Mouse (Mus musculus): Measurements from ENCODE around the gene Slc8a1. TPM values are rescaled to one million over a fixed set of nuclear protein-coding genes. Genes with fewer than 3 reads are reported as not detected.

Slc8a1 gene
- polyA plus RNA-seq, 1 experiment from 2014 or later: 0.89 TPM

- H3K36me3 ChIP-seq: no peaks in the 10 kb centered on the region
- no peak overlapping the region for H3K4me3 ChIP-seq
- no peak overlapping the region for H3K4me2 ChIP-seq
- no peaks in the 10 kb centered on the region for H3K9me3 ChIP-seq (replicated peaks)
- H3K27me3 ChIP-seq (replicated peaks): no peaks in the 10 kb centered on the region
- no peak for ATAC-seq
- H3K27ac ChIP-seq: no peak overlapping the region
- 77% methylated on average over 11 of the region's 11 CpGs for WGBS (ENCODE audit: insufficient replicate concordance)
- H3K4me1 ChIP-seq: no peaks in the 10 kb centered on the region
- H3K9ac ChIP-seq: no peak overlapping the region
Observed at GRCm38 (mm10) chr17:81481843-81482490, 256.2 kb downstream of the Slc8a1 start.

GRCm38 (mm10) chr17:81480351-81481161 is 257.6 kb downstream of the Slc8a1 start:
- Histone ChIP-seq H3K4me3 (no peak overlapping the region), H3K27ac (no peak overlapping the region), H3K9ac (no peak overlapping the region), H3K4me1 (no peaks in the 10 kb centered on the region), H3K27me3 (replicated peaks) (no peaks in the 10 kb centered on the region), H3K36me3 (no peaks in the 10 kb centered on the region), H3K9me3 (replicated peaks) (no peaks in the 10 kb centered on the region), H3K4me2 (no peak overlapping the region)
- WGBS (ENCODE audit: insufficient replicate concordance): 72% methylated on average over 21 of the region's 21 CpGs
- no peak for ATAC-seq

GRCm38 (mm10) chr17:81479807-81480206 is 258.4 kb downstream of the Slc8a1 start:
- Histone ChIP-seq H3K9me3 (replicated peaks) (no peaks in the 10 kb centered on the region), H3K27me3 (replicated peaks) (no peaks in the 10 kb centered on the region), H3K36me3 (no peaks in the 10 kb centered on the region), H3K4me3 (no peak overlapping the region), H3K4me2 (no peak overlapping the region), H3K27ac (no peak overlapping the region), H3K4me1 (no peaks in the 10 kb centered on the region), H3K9ac (no peak overlapping the region)
- no peak for ATAC-seq
- 50% methylated on average over 4 of the region's 4 CpGs for WGBS (ENCODE audit: insufficient replicate concordance)

- no peak for ATAC-seq
- H3K9me3 ChIP-seq (replicated peaks): no peaks in the 10 kb centered on the region
- WGBS (ENCODE audit: insufficient replicate concordance): 49% methylated on average over 1 of the region's 1 CpGs
Observed at GRCm38 (mm10) chr17:81477420-81477819, 260.8 kb downstream of the Slc8a1 start.

GRCm38 (mm10) chr17:81473363-81473762 is 264.8 kb downstream of the Slc8a1 start:
- H3K4me3 ChIP-seq: no peak overlapping the region
- no peak overlapping the region for H3K9ac ChIP-seq
- ATAC-seq: no peak
- WGBS (ENCODE audit: insufficient replicate concordance): 65% methylated on average over 3 of the region's 3 CpGs
- no peaks in the 10 kb centered on the region for H3K27me3 ChIP-seq (replicated peaks)
- no peak overlapping the region for H3K27ac ChIP-seq
- no peaks in the 10 kb centered on the region for H3K9me3 ChIP-seq (replicated peaks)
- no peaks in the 10 kb centered on the region for H3K4me1 ChIP-seq
- H3K36me3 ChIP-seq: no peaks in the 10 kb centered on the region
- H3K4me2 ChIP-seq: no peak overlapping the region

More at GRCm38 (mm10) chr17:81477420-81477819, 260.8 kb downstream of the Slc8a1 start:
- H3K36me3 ChIP-seq: no peaks in the 10 kb centered on the region
- H3K4me3 ChIP-seq: no peak overlapping the region
- no peak overlapping the region for H3K27ac ChIP-seq
- no peak overlapping the region for H3K9ac ChIP-seq
- no peaks in the 10 kb centered on the region for H3K27me3 ChIP-seq (replicated peaks)
- no peaks in the 10 kb centered on the region for H3K4me1 ChIP-seq
- H3K4me2 ChIP-seq: no peak overlapping the region

GRCm38 (mm10) chr17:81468941-81469340 is 269.2 kb downstream of the Slc8a1 start:
- no peak overlapping the region for H3K9ac ChIP-seq
- H3K36me3 ChIP-seq: no peaks in the 10 kb centered on the region
- no peaks in the 10 kb centered on the region for H3K4me1 ChIP-seq
- H3K27me3 ChIP-seq (replicated peaks): no peaks in the 10 kb centered on the region
- WGBS (ENCODE audit: insufficient replicate concordance): 66% methylated on average over 5 of the region's 5 CpGs
- no peak overlapping the region for H3K27ac ChIP-seq
- ATAC-seq: no peak
- H3K9me3 ChIP-seq (replicated peaks): no peaks in the 10 kb centered on the region
- no peak overlapping the region for H3K4me3 ChIP-seq
- H3K4me2 ChIP-seq: no peak overlapping the region

GRCm38 (mm10) chr17:81459379-81459778 is 278.8 kb downstream of the Slc8a1 start:
- Histone ChIP-seq H3K4me2 (no peak overlapping the region), H3K27ac (no peak overlapping the region), H3K9me3 (replicated peaks) (no peaks in the 10 kb centered on the region), H3K9ac (no peak overlapping the region), H3K4me1 (no peaks in the 10 kb centered on the region), H3K4me3 (no peak overlapping the region), H3K36me3 (no peaks in the 10 kb centered on the region), H3K27me3 (replicated peaks) (no peaks in the 10 kb centered on the region)
- ATAC-seq: no peak
- 52% methylated on average over 3 of the region's 3 CpGs for WGBS (ENCODE audit: insufficient replicate concordance)

GRCm38 (mm10) chr17:81455977-81456376 is 282.2 kb downstream of the Slc8a1 start:
- WGBS (ENCODE audit: insufficient replicate concordance): 56% methylated on average over 7 of the region's 7 CpGs

GRCm38 (mm10) chr17:81455269-81455668 is 282.9 kb downstream of the Slc8a1 start:
- no peak overlapping the region for H3K27ac ChIP-seq
- no peak for ATAC-seq
- H3K36me3 ChIP-seq: no peaks in the 10 kb centered on the region
- no peaks in the 10 kb centered on the region for H3K9me3 ChIP-seq (replicated peaks)
- no peak overlapping the region for H3K4me3 ChIP-seq
- WGBS (ENCODE audit: insufficient replicate concordance): 63% methylated on average over 3 of the region's 3 CpGs
- no peaks in the 10 kb centered on the region for H3K27me3 ChIP-seq (replicated peaks)
- H3K9ac ChIP-seq: no peak overlapping the region
- H3K4me1 ChIP-seq: no peaks in the 10 kb centered on the region
- no peak overlapping the region for H3K4me2 ChIP-seq

More at GRCm38 (mm10) chr17:81455977-81456376, 282.2 kb downstream of the Slc8a1 start:
- no peak overlapping the region for H3K27ac ChIP-seq
- H3K9ac ChIP-seq: no peak overlapping the region
- no peaks in the 10 kb centered on the region for H3K27me3 ChIP-seq (replicated peaks)
- H3K9me3 ChIP-seq (replicated peaks): no peaks in the 10 kb centered on the region
- no peaks in the 10 kb centered on the region for H3K36me3 ChIP-seq
- no peak for ATAC-seq
- no peaks in the 10 kb centered on the region for H3K4me1 ChIP-seq
- H3K4me3 ChIP-seq: no peak overlapping the region
- H3K4me2 ChIP-seq: no peak overlapping the region

- Histone ChIP-seq H3K4me2 (no peak within 1 kb of the TSS), H3K36me3 (no peaks in the 10 kb centered on the region), H3K27ac (no peak within 1 kb of the TSS), H3K4me1 (no peaks in the 10 kb centered on the region), H3K27me3 (replicated peaks) (no peaks in the 10 kb centered on the region), H3K9ac (no peak within 1 kb of the TSS), H3K4me3 (no peak within 1 kb of the TSS), H3K9me3 (replicated peaks) (no peaks in the 10 kb centered on the region)
- no peak for ATAC-seq
Observed at GRCm38 (mm10) chr17:81441463-81441862, 296.7 kb downstream of the Slc8a1 start, which contains the start of gene Gm11096. Gene Gm11096, plus strand, starts transcription at chr17:81441763.

- no peaks in the 10 kb centered on the region for H3K4me1 ChIP-seq
- H3K27me3 ChIP-seq (replicated peaks): no peaks in the 10 kb centered on the region
- no peak overlapping the region for H3K4me2 ChIP-seq
- H3K4me3 ChIP-seq: no peak overlapping the region
- H3K9ac ChIP-seq: no peak overlapping the region
- no peaks in the 10 kb centered on the region for H3K36me3 ChIP-seq
- H3K9me3 ChIP-seq (replicated peaks): no peaks in the 10 kb centered on the region
- 54% methylated on average over 5 of the region's 5 CpGs for WGBS (ENCODE audit: insufficient replicate concordance)
- no peak for ATAC-seq
- no peak overlapping the region for H3K27ac ChIP-seq
Observed at GRCm38 (mm10) chr17:81433148-81433547, 305.0 kb downstream of the Slc8a1 start.

GRCm38 (mm10) chr17:81432733-81433132 is 305.4 kb downstream of the Slc8a1 start:
- WGBS (ENCODE audit: insufficient replicate concordance): 66% methylated on average over 2 of the region's 2 CpGs
- Histone ChIP-seq H3K4me2 (no peak overlapping the region), H3K27ac (no peak overlapping the region), H3K27me3 (replicated peaks) (no peaks in the 10 kb centered on the region), H3K4me3 (no peak overlapping the region), H3K9me3 (replicated peaks) (no peaks in the 10 kb centered on the region), H3K9ac (no peak overlapping the region), H3K4me1 (no peaks in the 10 kb centered on the region), H3K36me3 (no peaks in the 10 kb centered on the region)
- no peak for ATAC-seq

Data from liver, embryonic 12.5 days (tissue).